Comparison of ENCODE assay signal across 21 mouse cellular contexts in genomic region chr8:10754986-10755308, GRCm38 (mm10).
DNase-seq lines count a peak whose midpoint lies in the region; ATAC-seq and TF ChIP-seq lines count a peak whose summit lies in the region.
"Had no signal": no experiment of that assay in that cellular context is flagged by ENCODE, and none has a peak within 500 bp of the region (broad histone marks: within the 10 kb centered on the region; RNA-seq: fewer than 3 reads in every experiment).

No protein-coding gene starts in this region.

- no peaks in the 10 kb centered on the region for H3K36me3 ChIP-seq in forebrain, embryonic 10.5 days (replicated peaks)
- no peaks in the 10 kb centered on the region for H3K36me3 ChIP-seq in forebrain, postnatal 0 days (ENCODE audit: insufficient read depth)
- no peaks in the 10 kb centered on the region for H3K36me3 ChIP-seq in midbrain, embryonic 11.5 days (ENCODE audit: control insufficient read depth, insufficient read depth, low read length)
- no peaks in the 10 kb centered on the region for H3K36me3 ChIP-seq in midbrain, postnatal 0 days (ENCODE audit: insufficient read depth, low read length)
- H3K36me3 ChIP-seq in hindbrain, embryonic 13.5 days = no peaks in the 10 kb centered on the region
- no peaks in the 10 kb centered on the region for H3K36me3 ChIP-seq in neural tube, embryonic 13.5 days
- H3K36me3 ChIP-seq: heart, embryonic 13.5 days; intestine, embryonic 15.5 days; kidney, embryonic 15.5 days; lung, embryonic 15.5 days had no signal

- H3K27me3 ChIP-seq in forebrain, embryonic 10.5 days (ENCODE audit: poor library complexity, severe bottlenecking) = peaks cover 9% of the 10 kb centered on the region; the same call in 1 of the 2 replicates
- H3K27me3 ChIP-seq in forebrain, postnatal 0 days (ENCODE audit: insufficient read depth, low read length) = no peaks in the 10 kb centered on the region
- no peaks in the 10 kb centered on the region; the same call in 1 of the 2 replicates for H3K27me3 ChIP-seq in midbrain, embryonic 11.5 days (ENCODE audit: control insufficient read depth, insufficient read depth, low read length)
- no peaks in the 10 kb centered on the region for H3K27me3 ChIP-seq in midbrain, postnatal 0 days (ENCODE audit: insufficient read depth, low read length)
- no peaks in the 10 kb centered on the region for H3K27me3 ChIP-seq in hindbrain, embryonic 13.5 days
- H3K27me3 ChIP-seq in neural tube, embryonic 13.5 days = no peaks in the 10 kb centered on the region
- H3K27me3 ChIP-seq: heart, embryonic 13.5 days; intestine, embryonic 15.5 days; kidney, embryonic 15.5 days; lung, embryonic 15.5 days had no signal

- H3K4me1 ChIP-seq in forebrain, embryonic 10.5 days = peaks cover 30% of the 10 kb centered on the region
- H3K4me1 ChIP-seq in forebrain, postnatal 0 days (ENCODE audit: insufficient read depth) = no peaks in the 10 kb centered on the region; the same call in 1 of the 2 replicates
- peaks cover 6% of the 10 kb centered on the region for H3K4me1 ChIP-seq in midbrain, embryonic 11.5 days (ENCODE audit: control insufficient read depth, insufficient read depth, low read length)
- H3K4me1 ChIP-seq in midbrain, postnatal 0 days (ENCODE audit: insufficient read depth, low read length) = no peaks in the 10 kb centered on the region
- H3K4me1 ChIP-seq in hindbrain, embryonic 13.5 days (replicated peaks) = peaks cover 16% of the 10 kb centered on the region
- peaks cover 20% of the 10 kb centered on the region for H3K4me1 ChIP-seq in neural tube, embryonic 13.5 days (replicated peaks)
- H3K4me1 ChIP-seq: kidney, embryonic 15.5 days had no signal

- no peak for TF ChIP-seq CTCF in forebrain, postnatal 0 days (IDR thresholded peaks at IDR 0.05; ENCODE audit: low read depth)
- TF ChIP-seq CTCF in midbrain, postnatal 0 days (IDR thresholded peaks at IDR 0.05) = no peak

- 87% methylated on average over 4 of the region's 4 CpGs for WGBS in forebrain, embryonic 10.5 days
- WGBS in forebrain, postnatal 0 days = 66% methylated on average over 4 of the region's 4 CpGs
- WGBS in midbrain, embryonic 11.5 days = 85% methylated on average over 4 of the region's 4 CpGs
- 72% methylated on average over 4 of the region's 4 CpGs for WGBS in midbrain, postnatal 0 days
- 70% methylated on average over 4 of the region's 4 CpGs for WGBS in hindbrain, embryonic 13.5 days
- 72% methylated on average over 4 of the region's 4 CpGs for WGBS in neural tube, embryonic 13.5 days

- no peaks in the 10 kb centered on the region for H3K9me3 ChIP-seq in forebrain, embryonic 10.5 days
- no peaks in the 10 kb centered on the region for H3K9me3 ChIP-seq in forebrain, postnatal 0 days (ENCODE audit: low read length)
- H3K9me3 ChIP-seq in midbrain, embryonic 11.5 days (ENCODE audit: control insufficient read depth, low read length) = no peaks in the 10 kb centered on the region
- no peaks in the 10 kb centered on the region for H3K9me3 ChIP-seq in midbrain, postnatal 0 days (ENCODE audit: low read length)
- H3K9me3 ChIP-seq in hindbrain, embryonic 13.5 days = no peaks in the 10 kb centered on the region
- H3K9me3 ChIP-seq in neural tube, embryonic 13.5 days = no peaks in the 10 kb centered on the region
- H3K9me3 ChIP-seq: heart, embryonic 13.5 days; intestine, embryonic 15.5 days; kidney, embryonic 15.5 days; lung, embryonic 15.5 days had no signal

- no peak overlapping the region for H3K4me2 ChIP-seq in forebrain, postnatal 0 days (ENCODE audit: low read depth)
- H3K4me2 ChIP-seq in midbrain, embryonic 11.5 days = no peak overlapping the region
- no peak overlapping the region for H3K4me2 ChIP-seq in midbrain, postnatal 0 days (ENCODE audit: low read depth, low read length, poor library complexity, severe bottlenecking)
- no peak overlapping the region for H3K4me2 ChIP-seq in hindbrain, embryonic 13.5 days
- H3K4me2 ChIP-seq in neural tube, embryonic 13.5 days = no peak overlapping the region
- H3K4me2 ChIP-seq: heart, embryonic 13.5 days; intestine, embryonic 15.5 days; kidney, embryonic 15.5 days; lung, embryonic 15.5 days had no signal

- no peak overlapping the region for H3K4me3 ChIP-seq in forebrain, embryonic 10.5 days
- no peak overlapping the region for H3K4me3 ChIP-seq in forebrain, postnatal 0 days (ENCODE audit: low read depth, low read length)
- H3K4me3 ChIP-seq in midbrain, embryonic 11.5 days (ENCODE audit: low read depth, low read length) = no peak overlapping the region
- H3K4me3 ChIP-seq in midbrain, postnatal 0 days (ENCODE audit: low read depth, low read length) = no peak overlapping the region
- H3K4me3 ChIP-seq in hindbrain, embryonic 13.5 days = no peak overlapping the region
- H3K4me3 ChIP-seq in neural tube, embryonic 13.5 days = no peak overlapping the region
- H3K4me3 ChIP-seq: heart, embryonic 13.5 days; intestine, embryonic 15.5 days; kidney, embryonic 15.5 days; lung, embryonic 15.5 days had no signal

- peak overlapping the region; percentile 56; the same call in 1 of the 2 replicates for H3K27ac ChIP-seq in forebrain, embryonic 10.5 days
- no peak overlapping the region for H3K27ac ChIP-seq in forebrain, postnatal 0 days (ENCODE audit: low read depth, low read length)
- no peak overlapping the region for H3K27ac ChIP-seq in midbrain, embryonic 11.5 days (ENCODE audit: low read depth, low read length)
- H3K27ac ChIP-seq in midbrain, postnatal 0 days (ENCODE audit: low read depth, low read length) = no peak overlapping the region
- no peak overlapping the region for H3K27ac ChIP-seq in hindbrain, embryonic 13.5 days
- no peak overlapping the region for H3K27ac ChIP-seq in neural tube, embryonic 13.5 days (replicated peaks)
- H3K27ac ChIP-seq: heart, embryonic 13.5 days; intestine, embryonic 15.5 days; kidney, embryonic 15.5 days; liver, embryonic 14.5 days; lung, embryonic 15.5 days; macrophage had no signal

- no peak overlapping the region for H3K9ac ChIP-seq in forebrain, postnatal 0 days
- no peak overlapping the region for H3K9ac ChIP-seq in midbrain, embryonic 11.5 days (ENCODE audit: low read length)
- H3K9ac ChIP-seq in midbrain, postnatal 0 days (replicated peaks; ENCODE audit: low read length, poor library complexity, severe bottlenecking) = no peak overlapping the region
- 0 out of 2 replicates have a peak overlapping the region, but pooled peaks have one; percentile 5 for H3K9ac ChIP-seq in hindbrain, embryonic 13.5 days
- H3K9ac ChIP-seq in neural tube, embryonic 13.5 days = no peak overlapping the region
- H3K9ac ChIP-seq: heart, embryonic 13.5 days; intestine, embryonic 15.5 days; kidney, embryonic 15.5 days; liver, embryonic 14.5 days; lung, embryonic 15.5 days had no signal

- DNase-seq in forebrain, embryonic 10.5 days (ENCODE audit: extremely low spot score, low spot score) = no peak
- DNase-seq in forebrain, postnatal 0 days = no peak
- no peak for DNase-seq in midbrain, embryonic 11.5 days (ENCODE audit: low spot score, missing footprints)
- no peak for DNase-seq in midbrain, postnatal 0 days (ENCODE audit: low spot score)
- DNase-seq in spleen, postnatal 4 days (ENCODE audit: low spot score in 2 of 2) = no peak
- no peak for DNase-seq in Muller cell, postnatal 12 days (ENCODE audit: inconsistent ontology term)
- DNase-seq: adrenal gland, postnatal 25 days; cerebellum, adult 11 months; cerebellum, postnatal 10 days; kidney, postnatal 4 days; layer of hippocampus, adult 9-11 months; thymus, postnatal 36 days had no signal

- ATAC-seq in forebrain, postnatal 0 days = no peak
- peak; percentile 23; the same call in 1 of the 2 replicates for ATAC-seq in midbrain, embryonic 11.5 days (ENCODE audit: low FRiP score)
- no peak for ATAC-seq in midbrain, postnatal 0 days (ENCODE audit: low FRiP score)
- 0 out of 2 replicates have a peak, but pooled peaks have one; percentile 28 for ATAC-seq in hindbrain, embryonic 13.5 days (ENCODE audit: low FRiP score)
- 0 out of 2 replicates have a peak, but pooled peaks have one; percentile 32 for ATAC-seq in neural tube, embryonic 13.5 days (ENCODE audit: low read depth)
- ATAC-seq: CD4-positive, CD25-positive, alpha-beta regulatory T cell, adult 4 months had no signal

Comparison
In these comparisons a context has a peak if more than half of its experiments do, and no peak if none do; other contexts are left out.
1. ATAC-seq: peak in midbrain, embryonic 11.5 days (single experiment), hindbrain, embryonic 13.5 days (single experiment) and neural tube, embryonic 13.5 days (single experiment); none in forebrain, postnatal 0 days (single experiment) and midbrain, postnatal 0 days (single experiment).